Mouse (Mus musculus) granulocyte monocyte progenitor cell, adult 5-6 weeks (primary cell): ENCODE data around the gene Net1. TPM values are rescaled to one million over a fixed set of nuclear protein-coding genes. Genes with fewer than 3 reads are reported as not detected.
A peak's percentile ranks its signal among the peaks of the same experiment; 100 is the strongest.

Experiments
- ATAC-seq: replicated peaks from 2 replicates; pipeline ENCODE4 v1.8.0; 2016; ENCODE audit warnings: mild to moderate bottlenecking, moderate TSS enrichment, inconsistent platforms; ENCODE audit not compliant: poor library complexity, severe bottlenecking
- total RNA-seq, 2 experiments: library from RNA; stranded (forward) in 1 of 2; stranded (reverse) in 1 of 2; fragments of 200-712, 200-1000 nt in 1 of 2; fragments of >200 nt in 1 of 2; fragmentation: Nextera tagmentation in 1 of 2; gene quantifications; 2 replicates each; pipeline ENCODE4 v1.2.3; 2014 to 2017

Gene Net1
- total RNA-seq, 2 experiments from 2014 or later: 30.4 to 50.9 TPM

GRCm38 (mm10) chr13:3892601-3893000 lies 25.4 kb downstream of the Net1 start:
- ATAC-seq: no peak

GRCm38 (mm10) chr13:3891479-3892087 lies 26.4 kb downstream of the Net1 start:
- ATAC-seq: no peak

GRCm38 (mm10) chr13:3890061-3890460 lies 28.0 kb downstream of the Net1 start:
- ATAC-seq: peak; percentile 36

GRCm38 (mm10) chr13:3889111-3889510 lies 28.9 kb downstream of the Net1 start:
- no peak for ATAC-seq

GRCm38 (mm10) chr13:3886663-3887062 lies 31.4 kb downstream of the Net1 start:
- no peak for ATAC-seq

GRCm38 (mm10) chr13:3877679-3878220 lies 40.3 kb downstream of the Net1 start:
- ATAC-seq: no peak

- no peak for ATAC-seq
Measured at GRCm38 (mm10) chr13:3877185-3877584, 40.8 kb downstream of the Net1 start.

- no peak for ATAC-seq
Measured at GRCm38 (mm10) chr13:3876448-3876847, 41.6 kb downstream of the Net1 start.

GRCm38 (mm10) chr13:3872832-3873231 lies 45.2 kb downstream of the Net1 start:
- ATAC-seq: no peak

GRCm38 (mm10) chr13:3869901-3870300 lies 48.1 kb downstream of the Net1 start:
- no peak for ATAC-seq

GRCm38 (mm10) chr13:3867158-3867557 lies 50.9 kb downstream of the Net1 start:
- no peak for ATAC-seq

GRCm38 (mm10) chr13:3866355-3867052 lies 51.5 kb downstream of the Net1 start:
- ATAC-seq: no peak; the same call in 1 of the 2 replicates

GRCm38 (mm10) chr13:3865648-3866354 lies 52.2 kb downstream of the Net1 start:
- ATAC-seq: peak; percentile 65

- no peak for ATAC-seq
Measured at GRCm38 (mm10) chr13:3862922-3863580, 55.0 kb downstream of the Net1 start.

- no peak for ATAC-seq
Measured at GRCm38 (mm10) chr13:3862325-3862724, 55.7 kb downstream of the Net1 start.

- ATAC-seq: no peak
Measured at GRCm38 (mm10) chr13:3861251-3861650, 56.8 kb downstream of the Net1 start.

- ATAC-seq: no peak
Measured at GRCm38 (mm10) chr13:3856252-3856651, 61.8 kb downstream of the Net1 start.

GRCm38 (mm10) chr13:3854856-3855255 lies 63.2 kb downstream of the Net1 start:
- no peak for ATAC-seq

- peak; percentile 94 for ATAC-seq
Measured at GRCm38 (mm10) chr13:3853648-3854333, 64.2 kb downstream of the Net1 start, which contains the start of gene Calm5. Gene Calm5 (plus strand): TSS chr13:3854173.

- no peak for ATAC-seq
Measured at GRCm38 (mm10) chr13:3850330-3850729, 67.7 kb downstream of the Net1 start.
